Mouse (Mus musculus) hindbrain, postnatal 0 days (tissue): Measurements from ENCODE around the gene Crtc2. TPM values are rescaled to one million over a fixed set of nuclear protein-coding genes. Genes with fewer than 3 reads are reported as not detected.

ENCODE experiments used
- ATAC-seq: fragments of 200-750 bp; cut with Nextera tagmentation; 2 replicates; pipeline ENCODE4 v1.8.0; 2017; ENCODE audit warnings: mild to moderate bottlenecking, moderate TSS enrichment, moderate library complexity
- DNase-seq: peaks from one replicate; pipeline ENCODE4 v3.0.0-alpha.2; 2015; ENCODE audit warnings: low spot score
- H3K27ac ChIP-seq: fragments of 300-500 bp; sonication (generic); 2 replicates; pipeline ENCODE4 v1.5.1; 2014; ENCODE audit warnings: mild to moderate bottlenecking
- H3K27me3 ChIP-seq: fragments of 300-500 bp; sonication (generic); 2 replicates; pipeline ENCODE4 v1.6.1; 2014; ENCODE audit warnings: low read length, mixed read lengths; ENCODE audit not compliant: insufficient read depth
- H3K36me3 ChIP-seq: fragments of 300-500 bp; sonication (generic); 2 replicates; pipeline ENCODE4 v1.6.1; 2014; ENCODE audit warnings: low read length, mixed read lengths; ENCODE audit not compliant: insufficient read depth
- H3K4me1 ChIP-seq: fragments of 300-500 bp; sonication (generic); 2 replicates; pipeline ENCODE4 v1.6.1; 2014; ENCODE audit warnings: antibody characterized with exemption, low read length, mixed read lengths; ENCODE audit not compliant: insufficient read depth
- H3K4me2 ChIP-seq: fragments of 300-500 bp; sonication (generic); 2 replicates; pipeline ENCODE4 v1.6.1; 2014; ENCODE audit warnings: low read depth, mild to moderate bottlenecking, low read length, moderate library complexity, mixed read lengths
- H3K4me3 ChIP-seq: fragments of 300-500 bp; sonication (generic); 2 replicates; pipeline ENCODE4 v1.5.1; 2014; ENCODE audit warnings: low read length
- H3K9ac ChIP-seq: fragments of 300-500 bp; sonication (generic); replicated peaks from 2 replicates; pipeline ENCODE4 v1.6.1; 2014; ENCODE audit warnings: mild to moderate bottlenecking, low read length, moderate library complexity, mixed read lengths
- H3K9me3 ChIP-seq: fragments of 300-500 bp; sonication (generic); 2 replicates; pipeline ENCODE4 v1.6.1; 2016; ENCODE audit warnings: low read length, mixed read lengths
- CTCF ChIP-seq: IDR thresholded peaks from 2 replicates; pipeline ENCODE4 v1.5.1; 2016; ENCODE audit warnings: antibody characterized with exemption, control low read depth, low read depth
- WGBS: fragments of 180-500 bp; shearing (Covaris S2); extraction: QIAGEN DNeasy Blood & Tissue Kit; methylation state at CpG from one replicate; pipeline ENCODE4 v1.1.7; 2014; 5-methylcytosine and 5-hydroxymethylcytosine counted together
- polyA plus RNA-seq: library from polyadenylated mRNA; unstranded; fragments of >200 nt; fragmentation: Nextera tagmentation; extraction: Ambion mirVana; gene quantifications from 2 replicates; pipeline ENCODE4 v1.2.1, GENCODE M21; 2015
- total RNA-seq: library from RNA; depleted of rRNA; stranded (reverse); fragments of >200 nt; gene quantifications from 2 replicates; pipeline ENCODE4 v1.2.3, GENCODE M21; 2014

Crtc2 gene
- total and polyA plus RNA-seq, 2 experiments from 2014 or later: 15.4 to 27.0 TPM

- no peak overlapping the region for H3K4me3 ChIP-seq
- H3K27ac ChIP-seq: no peak overlapping the region
- no peak overlapping the region for H3K9ac ChIP-seq
- 87% methylated on average over 19 of the region's 19 CpGs for WGBS
- H3K27me3 ChIP-seq: no peaks in the 10 kb centered on the region
- peaks cover 5% of the 10 kb centered on the region for H3K4me1 ChIP-seq
- H3K9me3 ChIP-seq: no peaks in the 10 kb centered on the region
- H3K36me3 ChIP-seq: peaks cover 42% of the 10 kb centered on the region
- no peak overlapping the region for H3K4me2 ChIP-seq
- no peak for TF ChIP-seq CTCF
- DNase-seq: no peak
- no peak for ATAC-seq
These were observed 3.0 kb downstream of the Crtc2 start for GRCm38 (mm10) chr3:90256731-90257530.

GRCm38 (mm10) chr3:90258521-90258920 lies 4.6 kb downstream of the Crtc2 start:
- H3K27me3 ChIP-seq: no peaks in the 10 kb centered on the region
- no peak overlapping the region for H3K27ac ChIP-seq
- H3K9me3 ChIP-seq: no peaks in the 10 kb centered on the region
- TF ChIP-seq CTCF: no peak
- ATAC-seq: no peak
- H3K4me3 ChIP-seq: no peak overlapping the region
- no peak overlapping the region for H3K9ac ChIP-seq
- H3K36me3 ChIP-seq: peaks cover 57% of the 10 kb centered on the region
- WGBS: 94% methylated on average over 4 of the region's 4 CpGs
- no peak for DNase-seq
- H3K4me1 ChIP-seq: peaks cover 5% of the 10 kb centered on the region
- H3K4me2 ChIP-seq: no peak overlapping the region

- no peak for TF ChIP-seq CTCF
- Histone ChIP-seq H3K9me3 (no peaks in the 10 kb centered on the region), H3K4me1 (no peaks in the 10 kb centered on the region), H3K9ac (no peak overlapping the region), H3K27me3 (no peaks in the 10 kb centered on the region), H3K4me2 (no peak overlapping the region), H3K4me3 (no peak overlapping the region), H3K27ac (no peak overlapping the region), H3K36me3 (peaks cover 53% of the 10 kb centered on the region)
- DNase-seq: no peak
- ATAC-seq: no peak
- 92% methylated on average over 5 of the region's 5 CpGs for whole genome bisulfite sequencing
These were observed 9.3 kb downstream of the Crtc2 start for GRCm38 (mm10) chr3:90263121-90263771.

- no peaks in the 10 kb centered on the region for H3K9me3 ChIP-seq
- peaks cover 42% of the 10 kb centered on the region for H3K36me3 ChIP-seq
- TF ChIP-seq CTCF: no peak
These were observed 10.7 kb downstream of the Crtc2 start for GRCm38 (mm10) chr3:90264687-90265033.

GRCm38 (mm10) chr3:90265034-90265931 lies 11.3 kb downstream of the Crtc2 start, which contains the start of gene Dennd4b:
TSS of gene Dennd4b (plus strand) at chr3:90265185.
- no peaks in the 10 kb centered on the region for H3K9me3 ChIP-seq
- H3K27me3 ChIP-seq: no peaks in the 10 kb centered on the region
- peak within 1 kb of the TSS; percentile 85 for H3K4me2 ChIP-seq
- H3K4me1 ChIP-seq: no peaks in the 10 kb centered on the region
- ATAC-seq (peak; percentile 85), DNase-seq (peak; percentile 87)
- 2% methylated on average over 54 of the region's 87 CpGs for WGBS
- peak within 1 kb of the TSS; percentile 68 for H3K4me3 ChIP-seq
- peak within 1 kb of the TSS; percentile 80 for H3K9ac ChIP-seq
- H3K27ac ChIP-seq: peak within 1 kb of the TSS; percentile 94
- H3K36me3 ChIP-seq: peaks cover 35% of the 10 kb centered on the region
- TF ChIP-seq CTCF: peak; percentile 89

More at GRCm38 (mm10) chr3:90264687-90265033, 10.7 kb downstream of the Crtc2 start:
- H3K27me3 ChIP-seq: no peaks in the 10 kb centered on the region
- peak overlapping the region; percentile 68; the same call in 1 of the 2 replicates for H3K4me3 ChIP-seq
- DNase-seq: no peak
- no peaks in the 10 kb centered on the region for H3K4me1 ChIP-seq
- peak overlapping the region; percentile 80 for H3K9ac ChIP-seq
- H3K4me2 ChIP-seq: peak overlapping the region; percentile 85
- H3K27ac ChIP-seq: peak overlapping the region; percentile 94
- 33% methylated on average over 10 of the region's 10 CpGs for WGBS
- ATAC-seq: no peak
